Comparison of ENCODE assay signal across 8 mouse cellular contexts in the genomic region with DNA sequence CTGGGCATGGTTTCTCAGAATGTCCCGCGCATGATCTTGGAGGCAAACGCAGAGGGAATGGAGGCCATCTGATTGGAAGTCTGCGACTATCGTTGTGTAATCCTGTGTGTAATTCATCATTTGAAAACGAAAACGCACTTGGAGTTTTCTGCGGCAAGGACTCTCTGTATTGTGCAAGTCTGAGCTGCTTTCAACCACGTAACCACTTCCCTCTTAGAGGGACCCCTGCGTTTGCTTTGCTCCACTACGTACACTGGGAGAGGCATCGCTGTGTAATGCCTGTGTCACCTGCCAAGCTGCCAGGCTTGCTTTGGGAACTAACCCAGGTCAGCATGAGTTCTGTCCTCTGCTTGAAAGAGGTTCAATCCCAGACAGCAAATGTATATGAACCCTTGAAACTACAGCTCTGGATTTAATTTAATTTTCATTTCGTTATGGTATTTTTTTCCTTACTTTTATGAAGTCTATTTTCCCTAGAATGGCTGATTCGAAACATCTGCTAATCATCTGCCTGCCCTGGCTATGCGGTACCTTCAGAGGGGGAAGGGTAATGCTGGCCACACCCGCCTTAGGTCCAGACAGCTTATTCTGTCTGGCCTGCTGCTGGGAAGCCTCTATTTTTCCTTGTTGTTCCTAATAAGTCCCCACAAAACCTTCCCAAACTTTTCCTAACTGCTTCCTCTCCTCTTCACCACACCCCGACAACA.
DNase-seq lines count a peak whose midpoint lies in the region; ATAC-seq lines count a peak whose summit lies in the region.

No protein-coding gene starts in this region.

- H3K4me2 ChIP-seq in limb, embryonic 15.5 days, result peak overlapping the region; percentile 28

- WGBS in limb, embryonic 15.5 days, result 33% methylated on average over 17 of the region's 17 CpGs

- H3K9me3 ChIP-seq in limb, embryonic 15.5 days, result no peaks in the 10 kb centered on the region

- H3K4me1 ChIP-seq in limb, embryonic 15.5 days, result 0 out of 2 replicates have a peak, but pooled peaks cover 5% of the 10 kb centered on the region

- no peaks in the 10 kb centered on the region for H3K27me3 ChIP-seq in limb, embryonic 15.5 days

- peak; percentile 96 for ATAC-seq in common myeloid progenitor, adult 5-6 weeks (replicated peaks; ENCODE audit: low read depth, poor library complexity, severe bottlenecking)
- ATAC-seq in limb, embryonic 15.5 days (ENCODE audit: insufficient number of reproducible peaks, low FRiP score, low TSS enrichment, low read depth), result peak; percentile 76

- DNase-seq in heart, adult 18-20 months, result peak; percentile 3 to 11
- DNase-seq in heart, postnatal 4 days, result no peak
- DNase-seq in A20 (ENCODE audit: low read depth, low spot score), result peak; percentile 24
- peak; percentile 9 to 16 for DNase-seq in natural killer cell, adult 2 months (ENCODE audit: low spot score in 2 of 2)
- no peak for DNase-seq in cerebellum, postnatal 4 days (ENCODE audit: low spot score in 2 of 2)
- no peak for DNase-seq in frontal cortex, postnatal 14 days (ENCODE audit: low spot score in 2 of 2)

- H3K4me3 ChIP-seq in limb, embryonic 15.5 days, result peak overlapping the region; percentile 19

- H3K27ac ChIP-seq in limb, embryonic 15.5 days, result peak overlapping the region; percentile 82

- no peak overlapping the region for H3K9ac ChIP-seq in limb, embryonic 15.5 days

- H3K36me3 ChIP-seq in limb, embryonic 15.5 days, result no peaks in the 10 kb centered on the region

Comparison
In these comparisons a context has a peak if more than half of its experiments do, and no peak if none do; other contexts are left out.
1. DNase-seq: peak in heart, adult 18-20 months (2 of 2), A20 (single experiment) and natural killer cell, adult 2 months (2 of 2); none in heart, postnatal 4 days (single experiment), cerebellum, postnatal 4 days (0 of 2) and frontal cortex, postnatal 14 days (0 of 2).